Mouse (Mus musculus): ENCODE results near the gene Smarcb1. TPM values are rescaled to one million over a fixed set of nuclear protein-coding genes. Genes with fewer than 3 reads are reported as not detected.

The Smarcb1 gene
- polyA plus RNA-seq, 1 experiment from 2014 or later: 282 TPM

Other genes starting within 250 kb of the Smarcb1 start
- gene Cabin1, start 157.3 kb downstream of the Smarcb1 start, polyA plus RNA-seq (2016; fragmentation: Nextera tagmentation; extraction: Ambion mirVana): 37.2 and 42.4 TPM in 2 replicates
- 91.8 and 95.6 TPM in 2 replicates for gene Ddt, start 148.2 kb downstream of the Smarcb1 start, polyA plus RNA-seq (2016; fragmentation: Nextera tagmentation; extraction: Ambion mirVana)
- not detected in 2 replicates for gene Gm20441, start 140.7 kb downstream of the Smarcb1 start, polyA plus RNA-seq (2016; fragmentation: Nextera tagmentation; extraction: Ambion mirVana)
- 1.8 and 2.4 TPM in 2 replicates for gene Gstt3, start 140.2 kb downstream of the Smarcb1 start, polyA plus RNA-seq (2016; fragmentation: Nextera tagmentation; extraction: Ambion mirVana)
- 2.1 and 4.2 TPM in 2 replicates for gene Gstt1, start 123.0 kb downstream of the Smarcb1 start, polyA plus RNA-seq (2016; fragmentation: Nextera tagmentation; extraction: Ambion mirVana)
- gene Gstt4, start 99.1 kb downstream of the Smarcb1 start, polyA plus RNA-seq (2016; fragmentation: Nextera tagmentation; extraction: Ambion mirVana): not detected in 2 replicates
- gene Gstt2, start 84.2 kb downstream of the Smarcb1 start, polyA plus RNA-seq (2016; fragmentation: Nextera tagmentation; extraction: Ambion mirVana): 8.4 and 8.9 TPM in 2 replicates
- 1,568 and 1,704 TPM in 2 replicates for gene Mif, start 61.4 kb downstream of the Smarcb1 start, polyA plus RNA-seq (2016; fragmentation: Nextera tagmentation; extraction: Ambion mirVana)
- 2.7 TPM in 2 replicates for gene Derl3, start 28.2 kb downstream of the Smarcb1 start, polyA plus RNA-seq (2016; fragmentation: Nextera tagmentation; extraction: Ambion mirVana)
- 20.2 and 20.6 TPM in 2 replicates for gene Chchd10, start 11.5 kb upstream of the Smarcb1 start, polyA plus RNA-seq (2016; fragmentation: Nextera tagmentation; extraction: Ambion mirVana)
- gene Mmp11, start 14.9 kb upstream of the Smarcb1 start, polyA plus RNA-seq (2016; fragmentation: Nextera tagmentation; extraction: Ambion mirVana): 45.4 and 51.2 TPM in 2 replicates
- gene Gm867, start 19.1 kb upstream of the Smarcb1 start, polyA plus RNA-seq (2016; fragmentation: Nextera tagmentation; extraction: Ambion mirVana): 2.4 and 2.5 TPM in 2 replicates
- gene Vpreb3, start 21.4 kb upstream of the Smarcb1 start, polyA plus RNA-seq (2016; fragmentation: Nextera tagmentation; extraction: Ambion mirVana): 0.44 and 0.46 TPM in 2 replicates
- not detected in 2 replicates for gene Gm5134, start 32.9 kb upstream of the Smarcb1 start, polyA plus RNA-seq (2016; fragmentation: Nextera tagmentation; extraction: Ambion mirVana)
- gene Zfp280b, start 111.0 kb upstream of the Smarcb1 start, polyA plus RNA-seq (2016; fragmentation: Nextera tagmentation; extraction: Ambion mirVana): 17.6 and 19.5 TPM in 2 replicates
- gene Slc5a4b, start 189.3 kb upstream of the Smarcb1 start, polyA plus RNA-seq (2016; fragmentation: Nextera tagmentation; extraction: Ambion mirVana): not detected in 2 replicates
- not detected in 2 replicates for gene Slc5a4a, start 225.8 kb upstream of the Smarcb1 start, polyA plus RNA-seq (2016; fragmentation: Nextera tagmentation; extraction: Ambion mirVana)

Measured in neural tube, embryonic 12.5 days (tissue).